Comparison of ENCODE assay signal across 13 mouse cellular contexts in genomic region chr11:119982236-119982635, GRCm38 (mm10).
"Had no signal": no experiment of that assay in that cellular context is flagged by ENCODE, and none has a peak within 500 bp of the region (broad histone marks: within the 10 kb centered on the region; RNA-seq: fewer than 3 reads in every experiment).

No protein-coding gene starts in this region.

- H3K4me2 ChIP-seq: liver, embryonic 11.5 days; liver, embryonic 15.5 days; midbrain, embryonic 11.5 days; neural tube, embryonic 12.5 days had no signal

- H3K9ac ChIP-seq: liver, embryonic 15.5 days; neural tube, embryonic 12.5 days had no signal

- ATAC-seq: intestine, postnatal 0 days; lung, postnatal 0 days had no signal

- H3K27ac ChIP-seq: liver, embryonic 15.5 days; neural tube, embryonic 12.5 days had no signal

- H3K4me3 ChIP-seq: liver, embryonic 15.5 days; neural tube, embryonic 12.5 days had no signal

- DNase-seq: kidney, adult 8-10 months; kidney, postnatal 25 days; lung, adult 2 months; lung, postnatal 36 days; spleen, adult 18-20 months; thymus, adult 18-20 months; thymus, postnatal 14 days had no signal

- H3K4me1 ChIP-seq: neural tube, embryonic 12.5 days had no signal

- H3K36me3 ChIP-seq: neural tube, embryonic 12.5 days had no signal

- H3K27me3 ChIP-seq: liver, embryonic 15.5 days; neural tube, embryonic 12.5 days had no signal

- H3K9me3 ChIP-seq: liver, embryonic 15.5 days; neural tube, embryonic 12.5 days had no signal
